Mouse (Mus musculus) lung, postnatal 0 days (tissue): ENCODE measurements around the gene Sirt2. TPM values are rescaled to one million over a fixed set of nuclear protein-coding genes. Genes with fewer than 3 reads are reported as not detected.

Source experiments
- ATAC-seq: fragments of 200-750 bp; cut with Nextera tagmentation; 2 replicates; pipeline ENCODE4 v1.8.0; 2017; ENCODE audit warnings: moderate library complexity
- DNase-seq: peaks from one replicate; pipeline ENCODE4 v3.0.0-alpha.2; 2016; ENCODE audit warnings: low spot score
- H3K27ac ChIP-seq: fragments of 300-500 bp; sonication (generic); 2 replicates; pipeline ENCODE4 v1.5.1; 2014; ENCODE audit warnings: antibody characterized with exemption, mild to moderate bottlenecking, low read length, mixed read lengths
- H3K27me3 ChIP-seq: fragments of 300-500 bp; sonication (generic); replicated peaks from 2 replicates; pipeline ENCODE4 v1.6.1; 2014; ENCODE audit warnings: low read length, mixed read lengths; ENCODE audit not compliant: insufficient read depth
- H3K36me3 ChIP-seq: fragments of 300-500 bp; sonication (generic); 2 replicates; pipeline ENCODE4 v1.6.1; 2014; ENCODE audit warnings: low read length, mixed read lengths; ENCODE audit not compliant: insufficient read depth
- H3K4me1 ChIP-seq: fragments of 300-500 bp; sonication (generic); 2 replicates; pipeline ENCODE4 v1.6.1; 2014; ENCODE audit warnings: antibody characterized with exemption, low read depth, low read length, mixed read lengths; ENCODE audit not compliant: insufficient read depth
- H3K4me2 ChIP-seq: fragments of 300-500 bp; sonication (generic); replicated peaks from 2 replicates; pipeline ENCODE4 v1.6.1; 2014; ENCODE audit warnings: low read depth, mild to moderate bottlenecking, low read length, moderate library complexity, mixed read lengths
- H3K4me3 ChIP-seq: fragments of 300-500 bp; sonication (generic); 2 replicates; pipeline ENCODE4 v1.5.1; 2014; ENCODE audit warnings: low read depth, low read length
- H3K9ac ChIP-seq: fragments of 300-500 bp; sonication (generic); replicated peaks from 2 replicates; pipeline ENCODE4 v1.6.1; 2014; ENCODE audit warnings: low read depth, mild to moderate bottlenecking
- H3K9me3 ChIP-seq: fragments of 300-500 bp; sonication (generic); 2 replicates; pipeline ENCODE4 v1.6.1; 2016; ENCODE audit warnings: low read length, mixed read lengths
- CTCF ChIP-seq: IDR thresholded peaks from 2 replicates; pipeline ENCODE4 v1.5.1; 2016; ENCODE audit warnings: antibody characterized with exemption, mild to moderate bottlenecking
- EP300 ChIP-seq: IDR thresholded peaks from 2 replicates; pipeline ENCODE4 v1.6.1; 2016; ENCODE audit warnings: antibody characterized with exemption, mild to moderate bottlenecking, control low read depth
- WGBS: fragments of 180-500 bp; shearing (Covaris S2); extraction: QIAGEN DNeasy Blood & Tissue Kit; methylation state at CpG from one replicate; pipeline ENCODE4 v1.1.7; 2014; 5-methylcytosine and 5-hydroxymethylcytosine counted together
- polyA plus RNA-seq: library from polyadenylated mRNA; unstranded; fragments of >200 nt; fragmentation: Nextera tagmentation; extraction: Ambion mirVana; gene quantifications from 2 replicates; pipeline ENCODE4 v1.2.1, GENCODE M21; 2015

Gene Sirt2
- polyA plus RNA-seq, 1 experiment from 2014 or later, result 55.4 TPM

DNA sequence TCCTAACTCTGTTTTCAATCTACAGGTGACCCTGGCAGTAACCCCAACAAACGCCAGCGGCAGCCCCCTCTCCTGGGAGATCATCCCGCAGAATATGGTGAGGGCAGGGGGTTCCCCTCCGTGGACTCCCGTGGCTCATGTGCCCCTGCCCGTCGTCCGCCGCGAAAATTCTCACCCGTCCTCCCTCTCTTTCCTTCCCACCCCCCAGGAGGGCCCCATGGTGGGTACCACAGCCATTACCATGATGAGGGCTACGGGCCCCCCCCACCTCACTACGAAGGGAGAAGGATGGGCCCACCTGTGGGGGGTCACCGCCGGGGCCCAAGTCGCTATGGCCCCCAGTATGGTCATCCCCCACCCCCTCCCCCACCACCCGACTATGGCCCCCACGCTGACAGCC, 51.9 kb downstream of the Sirt2 start:
- Histone ChIP-seq H3K27me3 (no peaks in the 10 kb centered on the region), H3K4me2 (no peak overlapping the region), H3K4me1 (peaks cover 10% of the 10 kb centered on the region), H3K27ac (no peak overlapping the region), H3K4me3 (no peak overlapping the region), H3K9ac (no peak overlapping the region), H3K9me3 (no peaks in the 10 kb centered on the region), H3K36me3 (peaks cover 73% of the 10 kb centered on the region)
- TF ChIP-seq CTCF, result no peak
- TF ChIP-seq EP300, result no peak
- WGBS, result 81% methylated on average over 18 of the region's 18 CpGs
- DNase-seq (no peak), ATAC-seq (no peak)

DNA sequence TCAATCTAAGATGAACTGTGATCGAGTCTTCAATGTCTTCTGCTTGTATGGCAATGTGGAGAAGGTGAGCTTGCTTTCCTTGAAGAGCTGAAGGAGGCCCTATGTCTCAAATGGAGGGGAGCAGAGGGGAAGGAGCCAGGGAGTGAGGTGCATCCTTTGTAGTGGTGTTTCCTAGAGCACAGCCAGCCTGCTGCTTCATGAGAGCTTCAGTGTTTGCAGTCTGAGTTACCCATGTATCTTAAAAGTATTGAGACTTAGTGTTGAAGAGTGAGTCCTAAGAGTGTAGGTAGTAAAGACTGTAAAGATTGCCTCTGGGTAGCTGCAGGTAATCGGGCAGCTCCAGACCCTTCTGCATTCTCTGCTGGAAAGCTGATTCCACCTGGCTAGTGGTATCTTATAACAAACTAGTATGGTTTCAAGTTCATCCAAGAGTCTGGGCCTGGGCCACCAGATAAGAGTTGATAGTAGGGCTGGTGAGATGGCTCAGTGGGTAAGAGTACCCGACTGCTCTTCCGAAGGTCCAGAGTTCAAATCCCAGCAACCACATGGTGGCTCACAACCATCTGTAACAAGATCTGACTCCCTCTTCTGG, 52.4 kb downstream of the Sirt2 start:
- Histone ChIP-seq H3K27me3 (no peaks in the 10 kb centered on the region), H3K9ac (no peak overlapping the region), H3K27ac (no peak overlapping the region), H3K9me3 (no peaks in the 10 kb centered on the region), H3K4me3 (no peak overlapping the region), H3K4me2 (no peak overlapping the region), H3K4me1 (peaks cover 9% of the 10 kb centered on the region), H3K36me3 (peaks cover 70% of the 10 kb centered on the region)
- TF ChIP-seq CTCF (no peak), EP300 (no peak)
- ATAC-seq, result no peak
- 75% methylated on average over 4 of the region's 4 CpGs for WGBS
- no peak for DNase-seq

DNA sequence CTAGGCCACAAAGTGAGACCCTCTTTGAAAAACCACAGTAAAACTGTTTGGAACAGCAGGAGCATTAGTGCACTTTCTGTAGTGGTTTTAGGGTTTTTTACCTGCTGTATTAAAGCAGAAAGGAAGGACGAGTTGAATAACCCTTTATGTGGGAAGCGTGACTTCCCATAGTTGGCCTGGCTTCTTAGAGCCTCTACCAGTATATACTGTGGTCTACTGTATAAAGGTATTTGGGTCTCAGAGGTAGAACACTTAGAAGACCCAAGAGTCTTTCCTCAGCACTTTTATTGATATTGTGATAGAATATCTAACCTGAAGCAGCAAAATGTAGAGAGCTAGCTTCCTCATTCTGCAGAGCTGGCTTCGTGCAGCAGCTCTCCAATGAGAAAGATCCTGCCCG, 53.0 kb downstream of the Sirt2 start:
- 68% methylated on average over 4 of the region's 4 CpGs for WGBS
- no peak for ATAC-seq
- Histone ChIP-seq H3K4me2 (no peak overlapping the region), H3K9ac (no peak overlapping the region), H3K27ac (peak overlapping the region; percentile 38; the same call in 1 of the 2 replicates), H3K27me3 (no peaks in the 10 kb centered on the region), H3K9me3 (no peaks in the 10 kb centered on the region), H3K4me3 (no peak overlapping the region), H3K36me3 (peaks cover 65% of the 10 kb centered on the region), H3K4me1 (peaks cover 8% of the 10 kb centered on the region)
- DNase-seq, result no peak
- no peak for TF ChIP-seq EP300
- no peak for TF ChIP-seq CTCF

DNA sequence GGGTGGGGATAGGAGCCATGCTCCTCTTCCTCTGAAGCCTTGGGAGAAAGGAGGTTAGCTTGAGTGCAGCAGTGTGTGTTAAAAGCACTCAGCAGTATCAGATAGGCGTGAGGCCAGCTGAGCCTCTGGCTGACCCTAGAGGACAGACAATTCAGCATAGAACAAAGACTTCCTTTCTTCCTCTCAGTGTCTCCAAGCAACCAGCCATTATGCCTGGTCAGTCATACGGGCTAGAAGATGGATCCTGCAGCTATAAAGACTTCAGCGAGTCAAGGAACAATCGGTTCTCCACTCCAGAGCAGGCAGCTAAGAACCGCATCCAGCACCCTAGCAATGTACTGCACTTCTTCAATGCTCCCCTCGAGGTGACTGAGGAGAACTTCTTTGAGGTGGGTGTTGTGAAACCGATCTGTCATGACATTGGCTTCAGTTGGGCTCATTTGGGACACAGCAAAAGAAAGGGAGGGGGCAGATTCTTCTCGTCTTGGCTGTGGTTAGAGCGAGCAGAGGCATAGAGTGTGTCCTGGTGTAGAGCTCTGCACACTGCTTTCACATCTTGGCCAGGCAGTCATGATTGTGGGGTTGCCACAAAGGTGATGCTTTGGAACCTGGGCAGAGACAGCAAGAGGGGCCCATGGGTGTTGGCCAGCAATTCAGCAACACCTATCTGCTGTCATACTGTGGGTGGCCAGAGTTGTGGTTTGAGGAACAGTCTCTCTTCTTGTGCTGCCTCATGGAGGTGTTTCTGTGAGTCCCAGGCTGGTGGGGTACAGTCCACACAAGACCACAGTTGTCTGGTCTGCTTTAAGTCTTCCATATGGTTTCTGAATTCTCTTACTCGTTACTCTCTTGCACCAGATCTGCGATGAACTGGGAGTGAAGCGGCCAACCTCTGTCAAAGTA, 54.1 kb downstream of the Sirt2 start:
- Histone ChIP-seq H3K4me3 (no peak overlapping the region), H3K9me3 (no peaks in the 10 kb centered on the region), H3K4me2 (no peak overlapping the region), H3K36me3 (peaks cover 56% of the 10 kb centered on the region), H3K4me1 (peaks cover 10% of the 10 kb centered on the region), H3K27me3 (no peaks in the 10 kb centered on the region), H3K9ac (no peak overlapping the region), H3K27ac (peak overlapping the region; percentile 38; the same call in 1 of the 2 replicates)
- TF ChIP-seq EP300 (no peak), CTCF (no peak)
- DNase-seq (peak; percentile 44), ATAC-seq (0 out of 2 replicates have a peak, but pooled peaks have one; percentile 8)
- 44% methylated on average over 12 of the region's 12 CpGs for WGBS

DNA sequence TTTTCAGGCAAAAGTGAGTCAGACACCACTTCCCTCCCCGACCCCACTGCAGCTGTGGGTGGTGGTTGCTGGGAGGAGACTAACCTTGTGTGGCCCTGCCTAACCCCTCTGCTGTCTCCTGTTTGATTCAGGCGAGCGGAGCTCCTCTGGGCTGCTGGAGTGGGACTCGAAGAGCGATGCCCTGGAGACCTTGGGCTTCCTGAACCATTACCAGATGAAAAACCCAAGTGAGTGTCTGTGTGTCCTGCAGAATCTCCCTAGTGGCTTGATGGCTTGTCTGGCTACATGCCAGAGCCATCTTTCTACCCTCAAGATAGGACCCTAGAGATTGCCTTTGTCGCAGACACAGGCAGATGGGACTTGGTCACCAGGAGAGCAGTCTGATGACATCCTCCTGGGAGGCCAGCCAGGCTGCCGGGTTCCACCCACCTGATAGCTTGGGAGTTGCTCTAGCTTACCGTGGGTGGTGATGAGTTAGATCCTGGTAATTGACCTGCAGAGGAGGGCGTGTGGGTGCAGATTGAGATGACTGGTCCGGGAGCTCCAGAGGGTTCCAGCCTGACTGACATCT, 54.8 kb downstream of the Sirt2 start:
- H3K36me3 ChIP-seq, result peaks cover 49% of the 10 kb centered on the region
- H3K4me3 ChIP-seq, result no peak overlapping the region
- H3K4me2 ChIP-seq, result no peak overlapping the region
- ATAC-seq, result no peak
- H3K4me1 ChIP-seq, result peaks cover 12% of the 10 kb centered on the region
- TF ChIP-seq EP300, result no peak
- TF ChIP-seq CTCF, result no peak
- no peaks in the 10 kb centered on the region for H3K27me3 ChIP-seq
- no peaks in the 10 kb centered on the region for H3K9me3 ChIP-seq
- H3K27ac ChIP-seq, result no peak overlapping the region
- DNase-seq, result no peak
- 65% methylated on average over 10 of the region's 10 CpGs for WGBS
- no peak overlapping the region for H3K9ac ChIP-seq

DNA sequence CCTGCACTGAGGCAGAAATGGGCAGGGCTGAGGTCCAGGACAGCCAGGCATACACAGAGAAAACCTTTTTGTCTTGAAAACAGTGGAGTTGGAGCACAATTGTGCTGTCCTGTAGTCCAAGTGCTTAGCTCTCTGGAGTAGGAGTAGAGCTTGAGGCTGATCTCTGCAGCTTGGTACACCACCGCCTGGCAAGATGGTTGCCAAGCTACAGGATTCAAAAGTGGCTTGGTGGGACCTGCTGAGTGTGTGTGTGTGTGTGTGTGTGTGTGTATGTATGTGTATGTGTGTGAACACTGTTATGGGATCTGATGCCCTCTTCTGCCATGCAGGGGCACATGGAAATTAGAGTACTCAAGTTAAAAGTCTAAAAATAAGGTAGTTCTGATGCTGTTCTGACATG, 56.0 kb downstream of the Sirt2 start:
- 64% methylated on average over 1 of the region's 1 CpGs for WGBS
- TF ChIP-seq CTCF (no peak), EP300 (no peak)
- no peak for ATAC-seq
- Histone ChIP-seq H3K27ac (no peak overlapping the region), H3K36me3 (peaks cover 36% of the 10 kb centered on the region), H3K4me3 (no peak overlapping the region), H3K9ac (no peak overlapping the region), H3K9me3 (no peaks in the 10 kb centered on the region), H3K4me2 (no peak overlapping the region), H3K4me1 (peaks cover 12% of the 10 kb centered on the region), H3K27me3 (no peaks in the 10 kb centered on the region)
- DNase-seq, result no peak
